ENCODE assay signal across 8 mouse cellular contexts in the genomic region with DNA sequence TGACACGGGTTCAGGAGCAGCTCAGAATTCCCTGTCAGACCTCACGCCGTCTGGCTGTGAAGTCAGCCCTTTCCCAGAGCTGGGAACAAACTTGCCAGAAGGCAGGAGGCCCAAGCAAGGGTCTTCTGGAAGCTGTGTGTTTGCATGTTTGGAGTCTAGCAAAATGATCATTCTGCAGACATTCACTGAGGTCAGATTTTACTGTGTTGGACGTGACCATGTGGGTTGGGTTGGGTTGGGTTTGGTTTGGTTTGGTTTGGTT. TPM values are rescaled to one million over a fixed set of nuclear protein-coding genes. Genes with fewer than 3 reads are reported as not detected.
DNase-seq lines count a peak whose midpoint lies in the region; ATAC-seq and TF ChIP-seq lines count a peak whose summit lies in the region.

No protein-coding gene starts in this region.

- TF ChIP-seq POLR2A in testis, adult 2 months (IDR thresholded peaks at IDR 0.05; ENCODE audit: control insufficient read depth, low read depth, low read length) = no peak

- TF ChIP-seq CTCF in gastrocnemius, adult 2 months (IDR thresholded peaks at IDR 0.05) = no peak
- no peak for TF ChIP-seq CTCF in testis, adult 2 months (IDR thresholded peaks at IDR 0.05; ENCODE audit: control insufficient read depth, insufficient read depth, insufficient replicate concordance, low read depth, low read length)

- H3K4me3 ChIP-seq in gastrocnemius, adult 2 months = peak overlapping the region; percentile 55
- H3K4me3 ChIP-seq in testis, adult 2 months (ENCODE audit: control insufficient read depth, low read depth, low read length) = no peak overlapping the region
- peak overlapping the region; percentile 45 for H3K4me3 ChIP-seq in liver, embryonic 13.5 days (replicated peaks)

- H3K9me3 ChIP-seq in liver, embryonic 13.5 days (replicated peaks) = no peaks in the 10 kb centered on the region

- H3K36me3 ChIP-seq in testis, adult 2 months (ENCODE audit: control insufficient read depth, insufficient read depth, low read length) = no peaks in the 10 kb centered on the region; the same call in 1 of the 2 replicates
- H3K36me3 ChIP-seq in liver, embryonic 13.5 days = peaks cover 36% of the 10 kb centered on the region

- H3K4me1 ChIP-seq in testis, adult 2 months (ENCODE audit: control insufficient read depth, insufficient read depth, low read length) = peaks cover 11% of the 10 kb centered on the region
- H3K4me1 ChIP-seq in liver, embryonic 13.5 days (replicated peaks) = peaks cover 72% of the 10 kb centered on the region

- peak overlapping the region; percentile 88 for H3K27ac ChIP-seq in gastrocnemius, adult 2 months
- H3K27ac ChIP-seq in testis, adult 2 months (ENCODE audit: control insufficient read depth, insufficient read depth, low read depth, low read length) = peak overlapping the region; percentile 1; the same call in 1 of the 2 replicates
- peak overlapping the region; percentile 99 for H3K27ac ChIP-seq in liver, embryonic 13.5 days

- H3K27me3 ChIP-seq in testis, adult 2 months (ENCODE audit: control insufficient read depth, insufficient read depth, low read length) = no peaks in the 10 kb centered on the region
- H3K27me3 ChIP-seq in liver, embryonic 13.5 days = no peaks in the 10 kb centered on the region

- DNase-seq in gastrocnemius, adult 2 months = no peak
- no peak for DNase-seq in gastrocnemius, adult 8-10 months (ENCODE audit: low spot score in 2 of 2)
- DNase-seq in testis, postnatal 14 days (ENCODE audit: low spot score) = no peak
- no peak for DNase-seq in liver, embryonic 13.5 days
- DNase-seq in c-Kit-positive CD71-positive TER-119-positive erythroid progenitor cells, embryonic 14.5 days (ENCODE audit: low spot score) = no peak
- DNase-seq in adrenal gland, postnatal 25 days = no peak
- DNase-seq in cerebellum, postnatal 10 days = no peak

- 58% methylated on average over 4 of the region's 4 CpGs for WGBS in liver, embryonic 13.5 days (ENCODE audit: insufficient replicate concordance)

- peak overlapping the region; percentile 75 for H3K4me2 ChIP-seq in liver, embryonic 13.5 days

- intact Hi-C loops in gastrocnemius, adult 2 months (cut with DNase I) = no loop called here

- no peak for ATAC-seq in liver, embryonic 13.5 days (ENCODE audit: low read depth)

- peak overlapping the region; percentile 76 for H3K9ac ChIP-seq in liver, embryonic 13.5 days

RNA-seq across cellular contexts. Expression of a gene that starts 20.7 kb away (rescaled TPM):
- 10 to 100 TPM; 60.4 to 77.5 TPM for total RNA-seq in gastrocnemius, adult 2 months (2021)
- 10 to 100 TPM; 77.8 to 89.1 (median 82.1) TPM for total RNA-seq in gastrocnemius, adult 8-10 months (2022)
- 47.0 and 47.7 TPM in 2 replicates for polyA plus RNA-seq in testis, adult 2 months (2012; rRNA removed)
- polyA plus RNA-seq in liver, embryonic 13.5 days (2015; fragmentation: Nextera tagmentation; extraction: Ambion mirVana) = 13.4 and 15.5 TPM in 2 replicates
- 65.1 and 69.2 TPM in 2 replicates for total RNA-seq in adrenal gland, postnatal 25 days (2021)

RNA-seq across cellular contexts. Expression of a gene that starts 51.5 kb away (rescaled TPM):
- 100 to 1,000 TPM in 1 of 2 experiments, 10 to 100 TPM in 1; 15.4 to 183 TPM for total RNA-seq in gastrocnemius, adult 2 months (2021)
- total RNA-seq in gastrocnemius, adult 8-10 months (2022) = 10 to 100 TPM in 2 of 4 experiments, 1 to 10 TPM in 2; 4.7 to 45.4 (median 9.4) TPM
- 19.9 and 23.0 TPM in 2 replicates for polyA plus RNA-seq in testis, adult 2 months (2012; rRNA removed)
- polyA plus RNA-seq in liver, embryonic 13.5 days (2015; fragmentation: Nextera tagmentation; extraction: Ambion mirVana) = 2.7 and 2.8 TPM in 2 replicates
- 35.7 and 57.7 TPM in 2 replicates for total RNA-seq in adrenal gland, postnatal 25 days (2021)

Comparison
In these comparisons a context has a peak if more than half of its experiments do, and no peak if none do; other contexts are left out.
1. H3K27ac ChIP-seq: peak in every context shown above with its lines; median percentile 99 in liver, embryonic 13.5 days; 88 in gastrocnemius, adult 2 months; 1 in testis, adult 2 months.